Mouse (Mus musculus) lung, adult 2 months (tissue): ENCODE results near the gene Drc3.

Experiments
- CTCF ChIP-seq: fragments of 200-500 bp; IDR thresholded peaks from 2 replicates; pipeline ENCODE4 v1.5.1; 2011; ENCODE audit warnings: mild to moderate bottlenecking, low read length, control low read depth; ENCODE audit not compliant: insufficient read depth
- POLR2A ChIP-seq: fragments of 200-500 bp; IDR thresholded peaks from 2 replicates; pipeline ENCODE4 v1.6.1; 2011; ENCODE audit warnings: low read depth, mild to moderate bottlenecking, control low read depth, low read length, borderline replicate concordance; ENCODE audit errors: extremely low read depth

DNA sequence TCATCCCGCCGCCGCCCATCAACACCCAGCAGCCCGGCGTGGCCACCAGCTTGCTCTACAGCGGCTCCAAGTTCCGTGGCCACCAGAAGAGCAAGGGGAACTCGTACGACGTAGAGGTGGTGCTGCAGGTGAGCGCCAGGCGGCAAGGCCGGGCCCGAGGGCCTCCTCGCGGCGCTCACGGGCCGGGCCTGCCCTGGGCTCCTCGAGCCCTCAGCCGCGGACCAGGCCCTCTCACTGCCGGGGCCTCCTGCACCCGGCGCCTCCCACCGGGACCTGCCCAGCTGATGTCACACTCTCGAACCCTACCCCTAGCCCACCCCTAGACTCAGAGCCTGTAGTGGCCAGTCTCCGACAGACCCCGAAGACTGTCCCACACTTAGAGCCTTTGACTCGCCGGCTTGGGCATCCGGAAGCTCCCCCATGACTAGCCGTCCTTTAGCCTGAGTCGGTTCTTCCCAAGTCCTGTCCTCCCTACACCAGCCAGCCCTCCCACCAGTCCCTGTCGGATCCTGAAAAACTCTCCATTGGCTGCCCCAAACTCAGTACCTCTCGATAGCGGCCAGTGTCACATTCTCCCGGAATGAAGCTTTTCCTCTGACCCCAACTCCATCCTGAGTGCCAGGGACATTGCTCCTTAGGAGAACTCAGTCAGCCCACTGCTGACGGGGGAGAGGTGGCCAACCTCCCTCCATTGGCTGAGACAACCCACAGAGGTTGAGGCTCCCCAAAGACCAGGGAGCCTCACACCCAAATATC lies 64.8 kb downstream of the Drc3 start, which contains the start of gene Atpaf2:
- TF ChIP-seq CTCF (no peak), POLR2A (no peak)
